Mouse (Mus musculus): ENCODE data around the gene Pitpnc1. TPM values are rescaled to one million over a fixed set of nuclear protein-coding genes. Genes with fewer than 3 reads are reported as not detected.

Gene Pitpnc1
- polyA plus RNA-seq, 1 experiment from 2014 or later: 10.9 TPM

GRCm38 (mm10) chr11:107302141-107302540, 168.4 kb downstream of the Pitpnc1 start:
- H3K9ac ChIP-seq (ENCODE audit: low read depth, low read length): no peak overlapping the region
- no peak for ATAC-seq (replicated peaks; ENCODE audit: insufficient number of reproducible peaks, low FRiP score, low TSS enrichment)
- H3K9me3 ChIP-seq (replicated peaks; ENCODE audit: control insufficient read depth, low read length): no peaks in the 10 kb centered on the region
- no peak overlapping the region for H3K4me2 ChIP-seq
- no peaks in the 10 kb centered on the region for H3K36me3 ChIP-seq (ENCODE audit: control insufficient read depth, insufficient read depth, low read length)
- WGBS (ENCODE audit: insufficient replicate concordance): 83% methylated on average over 4 of the region's 4 CpGs
- H3K27ac ChIP-seq (ENCODE audit: low read depth, low read length): no peak overlapping the region
- H3K4me3 ChIP-seq (ENCODE audit: low read depth, low read length): no peak overlapping the region
- H3K4me1 ChIP-seq (ENCODE audit: control insufficient read depth, insufficient read depth, low read length): no peaks in the 10 kb centered on the region
- H3K27me3 ChIP-seq (ENCODE audit: control insufficient read depth, insufficient read depth, low read length): no peaks in the 10 kb centered on the region

- no peak for ATAC-seq (replicated peaks; ENCODE audit: insufficient number of reproducible peaks, low FRiP score, low TSS enrichment)
- Histone ChIP-seq H3K9ac (ENCODE audit: low read depth, low read length) (no peak overlapping the region), H3K4me3 (ENCODE audit: low read depth, low read length) (no peak overlapping the region), H3K4me2 (no peak overlapping the region), H3K4me1 (ENCODE audit: control insufficient read depth, insufficient read depth, low read length) (no peaks in the 10 kb centered on the region), H3K27ac (ENCODE audit: low read depth, low read length) (no peak overlapping the region), H3K9me3 (replicated peaks; ENCODE audit: control insufficient read depth, low read length) (no peaks in the 10 kb centered on the region), H3K36me3 (ENCODE audit: control insufficient read depth, insufficient read depth, low read length) (no peaks in the 10 kb centered on the region), H3K27me3 (ENCODE audit: control insufficient read depth, insufficient read depth, low read length) (no peaks in the 10 kb centered on the region)
Measured at GRCm38 (mm10) chr11:107300235-107300634, 170.3 kb downstream of the Pitpnc1 start.

GRCm38 (mm10) chr11:107299511-107300120, 170.9 kb downstream of the Pitpnc1 start:
- no peak for ATAC-seq (replicated peaks; ENCODE audit: insufficient number of reproducible peaks, low FRiP score, low TSS enrichment)
- H3K9ac ChIP-seq (ENCODE audit: low read depth, low read length): no peak overlapping the region
- H3K9me3 ChIP-seq (replicated peaks; ENCODE audit: control insufficient read depth, low read length): no peaks in the 10 kb centered on the region
- no peak overlapping the region for H3K4me2 ChIP-seq
- H3K27ac ChIP-seq (ENCODE audit: low read depth, low read length): no peak overlapping the region
- no peak overlapping the region for H3K4me3 ChIP-seq (ENCODE audit: low read depth, low read length)
- H3K36me3 ChIP-seq (ENCODE audit: control insufficient read depth, insufficient read depth, low read length): no peaks in the 10 kb centered on the region
- 72% methylated on average over 9 of the region's 9 CpGs for WGBS (ENCODE audit: insufficient replicate concordance)
- no peaks in the 10 kb centered on the region for H3K4me1 ChIP-seq (ENCODE audit: control insufficient read depth, insufficient read depth, low read length)
- no peaks in the 10 kb centered on the region for H3K27me3 ChIP-seq (ENCODE audit: control insufficient read depth, insufficient read depth, low read length)

DNA sequence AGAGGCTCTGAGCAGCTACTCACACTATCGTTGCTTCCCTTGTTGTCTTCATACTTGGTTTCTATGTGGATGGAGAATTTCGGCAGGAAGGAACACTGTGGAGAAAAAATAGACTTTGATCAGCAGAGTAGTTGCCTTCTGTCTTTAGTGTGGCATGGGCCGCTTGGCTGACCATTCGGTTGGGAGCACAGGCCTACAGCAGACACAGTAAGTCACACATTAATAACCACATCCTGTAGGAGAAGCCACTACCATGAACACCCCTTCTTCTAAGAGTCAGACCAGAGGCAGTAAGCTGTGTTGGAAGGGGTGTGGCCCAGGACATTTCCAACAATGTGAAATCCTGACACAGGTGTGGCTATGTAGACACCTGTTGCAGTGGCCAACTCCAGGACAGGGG, 174.3 kb downstream of the Pitpnc1 start:
- no peaks in the 10 kb centered on the region for H3K4me1 ChIP-seq (ENCODE audit: control insufficient read depth, insufficient read depth, low read length)
- H3K27ac ChIP-seq (ENCODE audit: low read depth, low read length): no peak overlapping the region
- H3K4me3 ChIP-seq (ENCODE audit: low read depth, low read length): no peak overlapping the region
- no peaks in the 10 kb centered on the region for H3K27me3 ChIP-seq (ENCODE audit: control insufficient read depth, insufficient read depth, low read length)
- no peak for ATAC-seq (replicated peaks; ENCODE audit: insufficient number of reproducible peaks, low FRiP score, low TSS enrichment)
- no peaks in the 10 kb centered on the region for H3K36me3 ChIP-seq (ENCODE audit: control insufficient read depth, insufficient read depth, low read length)
- H3K4me2 ChIP-seq: no peak overlapping the region
- WGBS (ENCODE audit: insufficient replicate concordance): 85% methylated on average over 4 of the region's 4 CpGs
- H3K9me3 ChIP-seq (replicated peaks; ENCODE audit: control insufficient read depth, low read length): no peaks in the 10 kb centered on the region
- H3K9ac ChIP-seq (ENCODE audit: low read depth, low read length): no peak overlapping the region

DNA sequence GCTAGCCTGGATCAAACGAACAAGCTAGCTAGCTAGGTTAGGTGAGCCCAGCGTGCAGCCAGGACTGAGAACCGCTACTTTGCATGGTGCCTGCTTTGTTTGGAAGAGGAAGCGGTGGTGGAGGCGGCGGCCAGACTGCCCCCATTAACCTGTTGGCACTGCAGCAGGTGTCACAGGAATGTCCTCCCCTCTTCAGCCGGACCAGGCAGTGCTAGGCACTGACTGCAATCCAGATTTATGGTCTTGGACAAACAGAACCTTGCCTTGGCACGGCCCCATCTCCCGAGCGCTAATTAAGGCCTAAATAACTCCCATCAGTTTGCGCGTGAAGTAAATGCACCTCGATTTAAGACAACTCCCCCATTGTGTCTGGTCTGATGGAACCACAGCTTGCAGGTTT, 178.5 kb downstream of the Pitpnc1 start:
- Histone ChIP-seq H3K36me3 (ENCODE audit: control insufficient read depth, insufficient read depth, low read length) (peaks cover 3% of the 10 kb centered on the region; the same call in 1 of the 2 replicates), H3K4me2 (no peak overlapping the region), H3K27ac (ENCODE audit: low read depth, low read length) (no peak overlapping the region), H3K9ac (ENCODE audit: low read depth, low read length) (no peak overlapping the region), H3K4me1 (ENCODE audit: control insufficient read depth, insufficient read depth, low read length) (no peaks in the 10 kb centered on the region), H3K27me3 (ENCODE audit: control insufficient read depth, insufficient read depth, low read length) (no peaks in the 10 kb centered on the region), H3K4me3 (ENCODE audit: low read depth, low read length) (no peak overlapping the region), H3K9me3 (replicated peaks; ENCODE audit: control insufficient read depth, low read length) (no peaks in the 10 kb centered on the region; the same call in 1 of the 2 replicates)
- 81% methylated on average over 13 of the region's 13 CpGs for WGBS (ENCODE audit: insufficient replicate concordance)
- no peak for ATAC-seq (replicated peaks; ENCODE audit: insufficient number of reproducible peaks, low FRiP score, low TSS enrichment)

DNA sequence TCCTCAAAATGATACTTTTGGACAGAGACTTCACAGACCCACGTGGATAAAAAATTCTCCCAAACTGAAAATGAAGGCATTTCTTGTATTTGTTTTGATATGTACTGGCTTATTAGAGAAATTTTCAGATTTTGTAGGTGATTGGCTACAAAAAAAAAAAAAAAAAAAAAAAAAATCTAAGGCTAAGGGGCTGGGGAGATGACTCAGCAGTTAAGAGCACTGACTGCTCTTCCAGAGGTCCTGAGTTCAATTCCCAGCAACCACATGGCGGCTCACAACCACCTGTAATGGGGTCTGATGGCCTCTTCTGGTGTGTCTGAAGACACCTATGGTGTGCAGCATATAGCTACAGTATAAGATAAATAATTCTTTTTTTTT, 182.3 kb downstream of the Pitpnc1 start:
- ATAC-seq (replicated peaks; ENCODE audit: insufficient number of reproducible peaks, low FRiP score, low TSS enrichment): no peak
- WGBS (ENCODE audit: insufficient replicate concordance): 90% methylated on average over 2 of the region's 2 CpGs
- Histone ChIP-seq H3K36me3 (ENCODE audit: control insufficient read depth, insufficient read depth, low read length) (peaks cover 3% of the 10 kb centered on the region; the same call in 1 of the 2 replicates), H3K9ac (ENCODE audit: low read depth, low read length) (no peak overlapping the region), H3K4me2 (no peak overlapping the region), H3K27me3 (ENCODE audit: control insufficient read depth, insufficient read depth, low read length) (no peaks in the 10 kb centered on the region), H3K4me1 (ENCODE audit: control insufficient read depth, insufficient read depth, low read length) (no peaks in the 10 kb centered on the region), H3K9me3 (replicated peaks; ENCODE audit: control insufficient read depth, low read length) (no peaks in the 10 kb centered on the region; the same call in 1 of the 2 replicates), H3K4me3 (ENCODE audit: low read depth, low read length) (no peak overlapping the region), H3K27ac (ENCODE audit: low read depth, low read length) (no peak overlapping the region)

- Histone ChIP-seq H3K4me3 (ENCODE audit: low read depth, low read length) (no peak overlapping the region), H3K9me3 (replicated peaks; ENCODE audit: control insufficient read depth, low read length) (no peaks in the 10 kb centered on the region; the same call in 1 of the 2 replicates), H3K27me3 (ENCODE audit: control insufficient read depth, insufficient read depth, low read length) (no peaks in the 10 kb centered on the region), H3K27ac (ENCODE audit: low read depth, low read length) (no peak overlapping the region), H3K36me3 (ENCODE audit: control insufficient read depth, insufficient read depth, low read length) (peaks cover 3% of the 10 kb centered on the region; the same call in 1 of the 2 replicates), H3K4me2 (no peak overlapping the region), H3K4me1 (ENCODE audit: control insufficient read depth, insufficient read depth, low read length) (no peaks in the 10 kb centered on the region), H3K9ac (ENCODE audit: low read depth, low read length) (no peak overlapping the region)
- WGBS (ENCODE audit: insufficient replicate concordance): 84% methylated on average over 11 of the region's 11 CpGs
- no peak for ATAC-seq (replicated peaks; ENCODE audit: insufficient number of reproducible peaks, low FRiP score, low TSS enrichment)
Measured at GRCm38 (mm10) chr11:107287215-107288185, 183.0 kb downstream of the Pitpnc1 start.

- Histone ChIP-seq H3K4me3 (ENCODE audit: low read depth, low read length) (no peak overlapping the region), H3K27me3 (ENCODE audit: control insufficient read depth, insufficient read depth, low read length) (no peaks in the 10 kb centered on the region), H3K9ac (ENCODE audit: low read depth, low read length) (no peak overlapping the region), H3K9me3 (replicated peaks; ENCODE audit: control insufficient read depth, low read length) (no peaks in the 10 kb centered on the region; the same call in 1 of the 2 replicates), H3K4me1 (ENCODE audit: control insufficient read depth, insufficient read depth, low read length) (no peaks in the 10 kb centered on the region), H3K27ac (ENCODE audit: low read depth, low read length) (no peak overlapping the region), H3K4me2 (no peak overlapping the region), H3K36me3 (ENCODE audit: control insufficient read depth, insufficient read depth, low read length) (peaks cover 3% of the 10 kb centered on the region; the same call in 1 of the 2 replicates)
- 58% methylated on average over 7 of the region's 7 CpGs for WGBS (ENCODE audit: insufficient replicate concordance)
- no peak for ATAC-seq (replicated peaks; ENCODE audit: insufficient number of reproducible peaks, low FRiP score, low TSS enrichment)
Measured at GRCm38 (mm10) chr11:107285731-107286130, 184.8 kb downstream of the Pitpnc1 start.

Measured in heart, embryonic 11.5 days (tissue).